Mouse (Mus musculus): ENCODE measurements at regions not wholly inside any gene's neighbourhood (a gene's known extent, or its start where the extent isn't known, plus 50 kb on each side); places are given as distances from the start of the nearest gene placed in this dataset.

- ATAC-seq (ENCODE audit: low FRiP score, low read depth): no peak
- H3K9ac ChIP-seq (replicated peaks): no peak overlapping the region
- peaks cover 13% of the 10 kb centered on the region; the same call in 1 of the 2 replicates for H3K9me3 ChIP-seq
- 93% methylated on average over 5 of the region's 5 CpGs for WGBS
- no peak overlapping the region for H3K4me3 ChIP-seq
- H3K4me2 ChIP-seq (replicated peaks): no peak overlapping the region
- H3K27ac ChIP-seq (replicated peaks): no peak overlapping the region
- H3K27me3 ChIP-seq: no peaks in the 10 kb centered on the region
- H3K4me1 ChIP-seq: no peaks in the 10 kb centered on the region
- H3K36me3 ChIP-seq: no peaks in the 10 kb centered on the region
These were observed 128.8 kb upstream of the Gm10306 start for GRCm38 (mm10) chr4:94427581-94427980.

DNA sequence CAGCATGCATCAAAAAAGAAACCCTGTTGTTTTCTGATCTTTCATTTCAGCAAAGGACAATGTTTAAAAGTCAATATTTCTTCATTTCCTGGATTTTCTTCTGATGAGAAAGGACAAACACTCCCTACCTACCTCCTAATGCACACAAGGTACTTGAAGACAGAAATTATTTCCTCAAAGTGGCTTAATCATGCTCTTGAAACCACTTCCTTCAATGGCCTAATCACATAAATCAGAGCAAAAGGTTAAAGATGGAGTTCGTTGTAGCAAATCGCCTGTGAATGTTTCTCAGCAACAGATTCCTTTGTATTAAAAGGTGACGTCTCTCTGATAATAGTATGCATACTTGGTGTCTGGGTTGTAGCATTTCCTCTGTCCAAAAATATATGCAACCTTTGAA lies 124.3 kb upstream of the Gm10306 start:
- H3K4me3 ChIP-seq: no peak overlapping the region
- WGBS: 79% methylated on average over 3 of the region's 3 CpGs
- H3K27ac ChIP-seq (replicated peaks): no peak overlapping the region
- H3K9me3 ChIP-seq: peaks cover 13% of the 10 kb centered on the region; the same call in 1 of the 2 replicates
- no peak overlapping the region for H3K9ac ChIP-seq (replicated peaks)
- H3K27me3 ChIP-seq: no peaks in the 10 kb centered on the region
- no peaks in the 10 kb centered on the region for H3K36me3 ChIP-seq
- ATAC-seq (ENCODE audit: low FRiP score, low read depth): no peak
- no peak overlapping the region for H3K4me2 ChIP-seq (replicated peaks)
- no peaks in the 10 kb centered on the region for H3K4me1 ChIP-seq

- H3K36me3 ChIP-seq: no peaks in the 10 kb centered on the region
- H3K27ac ChIP-seq (replicated peaks): no peak overlapping the region
- no peaks in the 10 kb centered on the region for H3K9me3 ChIP-seq
- no peak overlapping the region for H3K4me3 ChIP-seq
- no peak overlapping the region for H3K9ac ChIP-seq (replicated peaks)
- 78% methylated on average over 10 of the region's 10 CpGs for WGBS
- no peaks in the 10 kb centered on the region for H3K27me3 ChIP-seq
- no peak for ATAC-seq (ENCODE audit: low FRiP score, low read depth)
- H3K4me1 ChIP-seq: no peaks in the 10 kb centered on the region
- H3K4me2 ChIP-seq (replicated peaks): no peak overlapping the region
These were observed 118.5 kb upstream of the Gm10306 start for GRCm38 (mm10) chr4:94437717-94438435.

DNA sequence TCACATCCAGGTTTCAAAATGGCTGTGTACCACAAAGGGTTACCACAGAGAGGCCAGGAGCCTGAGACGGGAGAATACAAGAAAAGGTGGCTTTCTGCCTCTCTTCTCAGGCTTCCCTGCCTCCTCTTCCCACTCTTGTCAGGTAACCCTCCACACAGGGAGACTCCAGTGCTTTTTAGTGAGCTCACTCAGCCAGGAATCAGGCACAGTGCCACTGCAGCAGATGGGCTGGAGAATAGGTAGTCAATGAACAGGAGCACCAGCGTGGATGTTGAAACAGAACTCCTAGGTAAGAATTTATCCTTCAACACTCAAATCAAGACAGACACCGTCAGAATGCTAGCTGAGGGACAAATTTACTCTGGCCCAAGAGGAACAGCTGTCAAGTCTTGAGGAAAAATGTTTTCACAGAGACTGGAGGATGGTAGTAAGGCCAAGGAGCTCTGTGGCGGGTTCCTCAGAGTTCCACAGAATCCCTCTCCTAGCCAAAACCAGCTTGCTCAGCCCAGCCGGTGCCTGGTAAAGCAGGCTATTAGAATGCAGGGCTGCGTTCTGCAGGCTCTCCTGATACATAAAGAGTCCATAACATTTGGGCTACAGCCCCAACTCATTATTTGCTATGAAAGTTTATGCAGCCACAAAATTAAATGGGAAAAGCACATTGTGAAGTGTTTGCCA lies 117.0 kb upstream of the Gm10306 start:
- WGBS: 82% methylated on average over 6 of the region's 6 CpGs
- Histone ChIP-seq H3K4me3 (no peak overlapping the region), H3K27ac (replicated peaks) (no peak overlapping the region), H3K4me1 (no peaks in the 10 kb centered on the region), H3K27me3 (no peaks in the 10 kb centered on the region), H3K9me3 (no peaks in the 10 kb centered on the region), H3K36me3 (no peaks in the 10 kb centered on the region), H3K4me2 (replicated peaks) (no peak overlapping the region), H3K9ac (replicated peaks) (no peak overlapping the region)
- no peak for ATAC-seq (ENCODE audit: low FRiP score, low read depth)

DNA sequence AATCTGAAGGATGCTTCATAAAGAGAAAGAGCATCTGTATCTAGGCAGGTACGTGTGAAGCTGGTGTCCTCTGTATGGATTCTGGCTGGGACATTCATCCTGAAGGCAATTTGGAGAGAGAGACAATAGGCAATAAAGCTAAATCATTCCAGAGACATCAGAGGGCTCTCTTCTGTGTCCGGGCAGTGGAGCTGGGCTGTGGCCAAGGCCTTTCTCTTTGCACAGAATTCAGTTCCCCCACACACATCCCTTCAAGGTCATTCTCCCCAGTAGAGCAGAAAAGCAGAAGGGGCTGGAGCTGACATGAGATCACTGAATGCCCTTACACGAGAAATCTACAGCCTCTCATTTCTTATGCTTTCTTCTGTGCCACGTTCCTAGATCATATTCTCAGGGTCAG lies 109.7 kb upstream of the Gm10306 start:
- Histone ChIP-seq H3K9ac (replicated peaks) (no peak overlapping the region), H3K4me1 (no peaks in the 10 kb centered on the region), H3K27me3 (no peaks in the 10 kb centered on the region), H3K27ac (replicated peaks) (no peak overlapping the region), H3K36me3 (no peaks in the 10 kb centered on the region), H3K4me3 (no peak overlapping the region), H3K4me2 (replicated peaks) (no peak overlapping the region), H3K9me3 (no peaks in the 10 kb centered on the region)
- ATAC-seq (ENCODE audit: low FRiP score, low read depth): no peak
- WGBS: 70% methylated on average over 4 of the region's 4 CpGs
